In the genomic region with DNA sequence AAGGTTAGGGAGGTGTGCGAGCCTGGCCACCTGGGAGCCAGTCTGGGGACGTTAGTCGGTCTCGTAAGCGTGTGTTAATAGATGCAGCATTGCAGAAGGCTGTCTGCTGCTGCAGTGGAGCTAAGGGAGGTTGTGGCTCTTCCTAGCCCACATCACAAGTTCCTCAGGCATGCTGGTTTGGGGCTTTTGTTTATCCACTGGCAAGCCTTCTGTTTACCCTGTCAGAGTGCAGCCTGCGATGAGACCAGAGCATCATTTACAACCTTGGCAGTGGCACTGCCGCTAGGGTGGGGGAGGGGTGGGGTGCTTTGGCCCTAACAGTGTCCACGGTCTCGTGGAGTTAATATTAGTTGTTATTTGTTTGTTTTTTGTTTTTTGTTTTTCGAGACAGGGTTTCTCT, we compare ENCODE assay signal across 18 mouse cellular contexts. TPM values are rescaled to one million over a fixed set of nuclear protein-coding genes. Genes with fewer than 3 reads are reported as not detected.
DNase-seq lines count a peak whose midpoint lies in the region; ATAC-seq and TF ChIP-seq lines count a peak whose summit lies in the region.
"Had no signal": no experiment of that assay in that cellular context is flagged by ENCODE, and none has a peak within 500 bp of the region (broad histone marks: within the 10 kb centered on the region; RNA-seq: fewer than 3 reads in every experiment).

No protein-coding gene starts in this region.

- peak overlapping the region; percentile 61 for H3K27ac ChIP-seq in liver, adult 2 months (replicated peaks; ENCODE audit: insufficient read depth, low read depth, low read length)
- H3K27ac ChIP-seq in liver, embryonic 11.5 days (ENCODE audit: low read depth, low read length): no peak overlapping the region

- DNase-seq in liver, adult 2 months (ENCODE audit: extremely low read depth, low read depth, low spot score): peak; percentile 92
- DNase-seq in liver, embryonic 11.5 days (ENCODE audit: low spot score): no peak
- DNase-seq: adrenal gland, adult 2 months; adrenal gland, adult 8-10 months; adrenal gland, postnatal 10 days; adrenal gland, postnatal 14 days; adrenal gland, postnatal 25 days; adrenal gland, postnatal 36 days; B cell, adult 2 months; cerebellum, adult 11 months; cerebellum, adult 11-12 months; cerebellum, adult 18-20 months; cerebellum, adult 2 months had no signal

- no peak overlapping the region for H3K4me3 ChIP-seq in liver, adult 2 months (ENCODE audit: insufficient read depth, low read depth, low read length)
- no peak overlapping the region for H3K4me3 ChIP-seq in liver, embryonic 11.5 days (ENCODE audit: low read depth, low read length)

- WGBS in liver, adult 2 months: 26% methylated on average over 10 of the region's 10 CpGs
- WGBS in liver, embryonic 11.5 days: 77% methylated on average over 10 of the region's 10 CpGs

- peaks cover 21% of the 10 kb centered on the region; the same call in 1 of the 2 replicates for H3K36me3 ChIP-seq in liver, adult 2 months (ENCODE audit: control insufficient read depth, insufficient read depth, low read length)
- peaks cover 19% of the 10 kb centered on the region for H3K36me3 ChIP-seq in liver, embryonic 11.5 days (ENCODE audit: control insufficient read depth, insufficient read depth, low read length)

- no peak for ATAC-seq in liver, embryonic 11.5 days (replicated peaks; ENCODE audit: low FRiP score)
- ATAC-seq: activated CD4-positive, CD25-positive, alpha-beta regulatory T cell, adult 4 months; CD4-positive, CD25-positive, alpha-beta regulatory T cell, adult 4 months; Patski had no signal

- H3K9ac ChIP-seq in liver, adult 2 months (ENCODE audit: low read depth, low read length): no peak overlapping the region
- no peak overlapping the region for H3K9ac ChIP-seq in liver, embryonic 11.5 days (ENCODE audit: low read depth, low read length)

- no peak for TF ChIP-seq CTCF in liver, adult 2 months (IDR thresholded peaks at IDR 0.05; ENCODE audit: low read depth, low read length)

- no peaks in the 10 kb centered on the region for H3K27me3 ChIP-seq in liver, adult 2 months (ENCODE audit: control insufficient read depth, insufficient read depth, low read length)
- no peaks in the 10 kb centered on the region for H3K27me3 ChIP-seq in liver, embryonic 11.5 days (replicated peaks; ENCODE audit: control insufficient read depth, insufficient read depth, low read length)
- H3K27me3 ChIP-seq: CH12.LX, Patski had no signal

- H3K79me2 ChIP-seq in liver, adult 2 months (ENCODE audit: control insufficient read depth, insufficient read depth, low read length): no peaks in the 10 kb centered on the region

- no peaks in the 10 kb centered on the region for H3K9me3 ChIP-seq in liver, embryonic 11.5 days (ENCODE audit: control insufficient read depth, low read length)
- H3K9me3 ChIP-seq: G1E had no signal

- no peak overlapping the region for H3K4me2 ChIP-seq in liver, embryonic 11.5 days

- no peak for TF ChIP-seq POLR2A in liver, adult 2 months (IDR thresholded peaks at IDR 0.05; ENCODE audit: extremely low read depth, insufficient read depth, low read length)

- peaks cover 13% of the 10 kb centered on the region for H3K4me1 ChIP-seq in liver, adult 2 months (ENCODE audit: control insufficient read depth, insufficient read depth, low read length)
- H3K4me1 ChIP-seq in liver, embryonic 11.5 days (replicated peaks; ENCODE audit: control insufficient read depth, insufficient read depth, low read length): peaks cover 11% of the 10 kb centered on the region

RNA-seq across cellular contexts. Expression of a gene that starts 19.3 kb away (rescaled TPM):
- total RNA-seq in liver, adult 2 months (2014; rRNA removed): 137 and 139 TPM in 2 replicates
- 45.2 and 46.5 TPM in 2 replicates for polyA plus RNA-seq in liver, adult 2 months (2012; rRNA removed)
- 33.3 and 40.6 TPM in 2 replicates for polyA plus RNA-seq in liver, embryonic 11.5 days (2014; fragmentation: Nextera tagmentation; extraction: Ambion mirVana)

RNA-seq across cellular contexts. Expression of a gene that starts 54.3 kb away (rescaled TPM):
- 10.2 and 10.9 TPM in 2 replicates for total RNA-seq in liver, adult 2 months (2014; rRNA removed)
- 7.3 and 7.5 TPM in 2 replicates for polyA plus RNA-seq in liver, adult 2 months (2012; rRNA removed)
- 15.9 and 16.7 TPM in 2 replicates for polyA plus RNA-seq in liver, embryonic 11.5 days (2014; fragmentation: Nextera tagmentation; extraction: Ambion mirVana)

RNA-seq across cellular contexts. Expression of a gene that starts 54.4 kb away (rescaled TPM):
- total RNA-seq in liver, adult 2 months (2014; rRNA removed): 80.5 and 99.3 TPM in 2 replicates
- 83.4 and 107 TPM in 2 replicates for polyA plus RNA-seq in liver, adult 2 months (2012; rRNA removed)
- 56.1 and 56.6 TPM in 2 replicates for polyA plus RNA-seq in liver, embryonic 11.5 days (2014; fragmentation: Nextera tagmentation; extraction: Ambion mirVana)
